Mouse (Mus musculus) bone marrow, adult 2 months (tissue): ENCODE results near the gene Rab3a. TPM values are rescaled to one million over a fixed set of nuclear protein-coding genes. Genes with fewer than 3 reads are reported as not detected.

Source experiments
- H3K27ac ChIP-seq: fragments of 200-500 bp; 2 replicates; pipeline ENCODE4 v1.5.1; 2012; ENCODE audit warnings: low read depth, mild to moderate bottlenecking, control low read depth, inconsistent platforms, low read length; ENCODE audit not compliant: control insufficient read depth, poor library complexity, insufficient read depth
- H3K4me1 ChIP-seq: fragments of 200-500 bp; 2 replicates; pipeline ENCODE4 v1.6.1; 2011; ENCODE audit warnings: low read length; ENCODE audit not compliant: control insufficient read depth, insufficient read depth
- H3K4me3 ChIP-seq: fragments of 200-500 bp; replicated peaks from 2 replicates; pipeline ENCODE3; 2011; ENCODE audit warnings: mild to moderate bottlenecking, low read depth, low read length, control low read depth; ENCODE audit not compliant: control insufficient read depth
- CTCF ChIP-seq: fragments of 200-500 bp; IDR thresholded peaks from 2 replicates; pipeline ENCODE4 v1.5.1; 2011; ENCODE audit warnings: low read length, control low read depth; ENCODE audit not compliant: control insufficient read depth, insufficient read depth
- POLR2A ChIP-seq: fragments of 200-500 bp; IDR thresholded peaks from 2 replicates; pipeline ENCODE4 v1.6.1; 2011; ENCODE audit warnings: low read depth, mild to moderate bottlenecking, control low read depth, low read length, borderline replicate concordance; ENCODE audit not compliant: control insufficient read depth
- WGBS: fragments of 180-500 bp; shearing (Covaris S2); methylation state at CpG from one replicate; pipeline ENCODE4 v1.1.7; 2018; 5-methylcytosine and 5-hydroxymethylcytosine counted together
- polyA plus RNA-seq: library from polyadenylated mRNA; stranded (reverse); fragments of >200 nt; gene quantifications from 2 replicates; pipeline ENCODE4 v1.2.4, GENCODE M21; 2011; ENCODE audit warnings: low replicate concordance; ENCODE audit not compliant: missing spikeins, insufficient read depth, insufficient read length

Rab3a gene
- polyA plus RNA-seq, 1 experiment = 13.3 TPM

DNA sequence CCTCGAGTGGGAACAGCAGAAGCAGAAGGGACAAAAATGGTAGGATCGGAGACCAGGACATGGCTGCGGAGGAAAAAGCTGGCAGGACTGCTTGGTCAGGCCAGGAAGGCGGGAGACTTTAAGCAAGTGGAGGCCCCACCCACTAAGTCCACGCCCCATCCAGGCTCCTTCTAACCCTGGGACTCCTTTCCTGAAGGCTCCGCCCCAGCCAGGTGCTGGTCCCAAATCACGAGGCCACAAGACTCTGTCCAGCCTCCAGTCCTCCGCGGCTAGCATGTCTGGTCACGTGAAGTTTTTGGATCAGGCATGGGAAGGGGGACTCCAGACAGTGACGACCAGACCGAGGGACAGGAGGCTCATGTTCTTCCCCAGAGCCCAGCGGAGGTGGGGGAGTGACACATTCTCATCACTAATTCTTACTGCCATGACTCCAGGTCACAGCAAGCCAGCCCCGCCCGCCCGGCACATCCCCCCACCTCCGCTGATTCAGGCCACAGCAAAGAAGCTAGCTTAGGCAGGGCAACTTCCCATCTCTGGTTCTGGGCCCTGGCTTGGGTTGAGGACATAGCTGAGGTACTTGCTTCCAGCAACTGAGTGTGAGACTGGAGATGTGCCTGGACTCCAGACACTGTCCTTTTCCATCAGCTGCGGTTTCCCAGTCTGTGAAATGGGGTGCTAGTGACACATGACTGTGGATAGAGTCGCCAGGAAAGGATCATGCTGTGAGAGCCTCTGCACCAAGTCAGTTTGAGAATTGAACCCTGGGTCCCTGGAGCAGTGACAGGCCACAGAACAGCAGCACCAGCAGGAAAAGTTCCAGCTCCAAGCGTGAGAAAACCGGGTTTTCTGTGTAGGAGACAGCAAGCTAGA is 12.3 kb downstream of the Rab3a start:
- peak overlapping the region; percentile 70 for H3K27ac ChIP-seq
- peak; percentile 1; the same call in 1 of the 2 replicates for TF ChIP-seq CTCF
- TF ChIP-seq POLR2A = peak; percentile 48; the same call in 1 of the 2 replicates
- peak overlapping the region; percentile 82 for H3K4me3 ChIP-seq
- H3K4me1 ChIP-seq = peaks cover 25% of the 10 kb centered on the region
- WGBS = 20% methylated on average over 21 of the region's 21 CpGs

DNA sequence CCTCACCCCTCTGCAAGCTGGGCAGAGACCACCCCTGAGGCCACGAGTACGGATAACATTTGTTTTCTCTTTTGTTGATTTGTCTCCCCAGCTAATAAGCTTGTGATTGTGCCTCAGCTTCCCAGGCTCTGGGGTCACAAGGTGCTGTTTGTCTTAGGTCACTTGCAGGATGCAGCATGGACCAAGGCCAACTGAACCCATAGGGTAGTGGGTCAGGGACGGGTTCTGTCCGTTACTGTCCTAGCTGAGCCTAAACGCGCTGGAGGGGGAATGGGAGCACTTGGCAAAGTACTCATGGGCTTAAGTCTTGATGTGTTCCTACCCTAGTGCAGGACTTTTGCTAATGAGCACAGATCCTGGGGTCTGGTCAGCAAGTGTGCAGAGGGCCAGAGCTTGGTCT is 13.0 kb downstream of the Rab3a start:
- TF ChIP-seq CTCF (no peak), POLR2A (no peak)
- peaks cover 25% of the 10 kb centered on the region for H3K4me1 ChIP-seq
- WGBS = 83% methylated on average over 6 of the region's 6 CpGs
- H3K4me3 ChIP-seq = no peak overlapping the region
- H3K27ac ChIP-seq = peak overlapping the region; percentile 75

DNA sequence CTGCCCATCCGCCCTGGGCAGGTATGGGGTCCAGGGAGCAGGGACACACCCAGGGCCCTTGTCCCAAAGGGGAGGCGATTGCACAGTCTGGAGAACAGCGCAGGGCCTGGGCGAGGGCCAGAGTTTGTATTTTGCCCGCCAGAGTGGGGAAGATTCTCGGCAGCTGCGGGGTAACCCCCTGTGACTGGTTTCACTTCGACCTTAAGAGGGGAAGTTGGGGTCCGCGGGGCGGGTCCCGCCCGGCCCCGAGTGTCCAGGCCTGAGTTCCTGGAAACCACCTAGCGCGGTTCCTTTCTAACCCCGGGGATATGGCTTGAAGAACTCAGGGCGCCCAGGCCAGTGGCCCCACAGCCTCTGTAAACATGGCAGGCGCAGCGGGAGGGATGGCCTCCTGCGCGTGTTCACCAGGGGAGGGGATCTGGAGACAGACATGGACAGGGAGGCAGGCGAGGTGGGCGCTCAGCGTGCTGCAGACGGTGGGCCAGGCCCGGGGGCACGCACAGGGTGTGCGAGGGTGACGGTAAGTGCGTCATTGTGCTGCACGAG is 13.8 kb downstream of the Rab3a start:
- Histone ChIP-seq H3K4me1 (peaks cover 25% of the 10 kb centered on the region), H3K27ac (peak overlapping the region; percentile 75), H3K4me3 (no peak overlapping the region)
- 73% methylated on average over 32 of the region's 32 CpGs for WGBS
- TF ChIP-seq CTCF = no peak
- TF ChIP-seq POLR2A = no peak

DNA sequence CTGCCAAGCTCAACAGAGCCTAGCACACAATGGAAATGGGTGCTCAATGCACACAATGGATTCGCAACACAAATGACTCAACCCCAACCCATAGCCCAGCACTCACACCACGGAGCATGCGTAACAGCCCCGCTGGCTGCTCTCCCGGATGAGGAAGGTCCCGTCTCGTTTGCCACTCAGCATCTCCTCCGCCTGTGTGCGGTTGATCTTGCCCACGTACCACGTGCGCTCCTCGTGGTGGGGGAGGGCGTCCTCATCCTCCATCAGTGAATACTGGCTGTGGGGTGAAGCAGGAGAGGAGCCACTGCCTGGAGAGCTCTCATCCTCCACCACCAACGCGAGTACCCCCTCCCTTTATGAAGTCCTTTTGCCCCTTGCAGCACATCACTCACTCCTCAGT is 14.5 kb downstream of the Rab3a start:
- H3K4me1 ChIP-seq = peaks cover 24% of the 10 kb centered on the region
- TF ChIP-seq POLR2A = no peak
- TF ChIP-seq CTCF = no peak
- peak overlapping the region; percentile 74 for H3K27ac ChIP-seq
- 73% methylated on average over 16 of the region's 16 CpGs for WGBS
- H3K4me3 ChIP-seq = no peak overlapping the region

DNA sequence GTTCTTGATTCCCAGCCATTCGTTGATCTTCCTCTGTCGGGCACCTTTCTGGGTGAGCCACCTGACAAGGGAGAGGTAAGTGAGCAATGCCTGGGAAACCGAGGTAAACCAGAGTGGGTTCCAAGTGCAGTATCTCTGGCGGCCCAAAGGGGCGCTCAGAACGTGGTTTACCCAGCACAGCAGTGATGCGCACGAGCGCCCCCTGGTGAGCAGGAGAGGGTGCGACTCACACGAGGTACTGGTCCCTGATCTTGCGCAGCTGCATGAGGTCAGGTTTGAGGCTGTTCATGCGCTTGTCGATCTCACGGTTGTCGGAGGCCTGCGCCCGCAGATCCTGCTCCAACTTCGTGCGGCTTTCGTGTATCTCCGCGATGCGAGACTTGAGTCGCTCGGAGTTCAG is 14.9 kb downstream of the Rab3a start:
- TF ChIP-seq POLR2A (peak; percentile 33; the same call in 1 of the 2 replicates), CTCF (peak; percentile 100)
- no peak overlapping the region; the same call in 1 of the 2 replicates for H3K27ac ChIP-seq
- peaks cover 26% of the 10 kb centered on the region for H3K4me1 ChIP-seq

DNA sequence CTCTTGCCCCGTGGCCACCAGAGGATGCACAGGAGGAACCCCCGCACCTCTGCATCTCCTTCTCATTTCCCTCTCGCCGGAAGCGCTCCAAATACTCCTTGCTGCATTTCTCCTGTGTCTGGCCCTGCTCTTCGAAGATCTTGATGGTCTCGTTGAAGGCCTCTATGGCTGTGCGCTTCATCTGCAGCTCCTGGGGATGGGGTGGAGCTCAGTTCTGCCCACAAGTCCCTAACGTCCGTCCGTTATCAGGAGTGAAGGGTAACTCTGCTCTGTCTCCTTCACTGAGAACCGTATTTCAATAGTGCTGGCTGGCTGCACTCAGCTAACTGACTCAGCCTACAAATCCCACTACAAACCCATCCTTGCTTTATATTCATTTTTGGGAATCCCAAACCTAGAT is 15.4 kb downstream of the Rab3a start:
- TF ChIP-seq CTCF (no peak), POLR2A (no peak)
- Histone ChIP-seq H3K4me3 (no peak overlapping the region), H3K27ac (no peak overlapping the region; the same call in 1 of the 2 replicates), H3K4me1 (peaks cover 21% of the 10 kb centered on the region)
- 70% methylated on average over 12 of the region's 12 CpGs for WGBS

More for the DNA sequence above, 14.9 kb downstream of the Rab3a start:
- WGBS = 4% methylated on average over 26 of the region's 26 CpGs
- no peak overlapping the region for H3K4me3 ChIP-seq

DNA sequence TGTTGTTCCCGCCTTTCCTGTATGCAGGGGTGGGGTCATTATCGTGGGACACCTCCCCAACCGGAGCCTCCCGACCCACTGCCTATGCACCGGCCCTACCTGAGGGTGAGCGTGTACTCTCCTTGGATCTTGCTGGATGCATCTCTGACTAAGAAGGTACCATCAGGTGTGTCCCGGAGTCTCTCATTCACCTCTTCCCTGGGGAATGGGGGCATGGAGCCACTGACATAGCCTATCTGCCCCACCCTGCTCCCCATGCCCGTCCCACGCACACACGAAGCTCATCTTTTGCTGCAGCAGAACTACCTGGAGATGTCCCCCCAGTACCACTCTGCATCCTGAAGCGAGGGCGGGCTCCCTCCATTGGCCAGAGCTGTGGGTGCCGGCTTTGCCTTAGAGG is 16.3 kb downstream of the Rab3a start:
- peaks cover 19% of the 10 kb centered on the region for H3K4me1 ChIP-seq
- WGBS = 91% methylated on average over 13 of the region's 13 CpGs

DNA sequence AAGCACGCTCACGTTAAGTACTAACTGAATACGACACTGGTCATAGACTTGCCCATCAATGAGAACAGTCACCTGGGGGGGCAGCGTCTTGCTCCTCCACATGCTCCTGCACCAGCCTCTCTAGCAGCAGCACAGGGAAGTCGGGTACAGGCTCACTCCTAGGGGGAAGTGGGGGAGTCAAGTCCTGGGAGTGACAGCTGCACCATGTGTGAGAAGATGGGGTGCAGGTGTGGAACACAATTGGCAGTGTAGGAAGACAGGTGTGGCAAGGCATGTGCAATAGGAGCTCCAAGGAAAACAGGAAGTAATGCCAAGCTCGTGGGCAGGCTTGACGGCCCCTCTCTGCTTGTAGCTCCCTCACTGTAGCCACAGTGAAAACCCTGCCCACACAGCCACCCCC is 16.7 kb downstream of the Rab3a start:
- 60% methylated on average over 7 of the region's 7 CpGs for WGBS
- Histone ChIP-seq H3K4me3 (no peak overlapping the region), H3K4me1 (peaks cover 16% of the 10 kb centered on the region), H3K27ac (no peak overlapping the region)
- TF ChIP-seq POLR2A (no peak), CTCF (no peak)

More for the DNA sequence above, 16.3 kb downstream of the Rab3a start:
- TF ChIP-seq POLR2A (no peak), CTCF (no peak)
- no peak overlapping the region for H3K27ac ChIP-seq
- no peak overlapping the region for H3K4me3 ChIP-seq
